Mouse (Mus musculus) heart, postnatal 25 days (tissue): ENCODE data around the gene Gm10799. TPM values are rescaled to one million over a fixed set of nuclear protein-coding genes. Genes with fewer than 3 reads are reported as not detected.

ENCODE experiments used
- DNase-seq: peaks from one replicate; pipeline ENCODE4 v3.0.0; 2022; ENCODE audit warnings: low spot score
- intact Hi-C: fragments of 180-260 bp; cut with DNase I; formaldehyde crosslinking; loops from one replicate; pipeline ENCODE4 v1.15.1; 2025
- total RNA-seq, 2 experiments: library from RNA; stranded (reverse); gene quantifications; 2 replicates each; pipeline ENCODE4 v1.2.3; 2021

The Gm10799 gene
- total RNA-seq, 2 experiments from 2014 or later, result not detected

DNA sequence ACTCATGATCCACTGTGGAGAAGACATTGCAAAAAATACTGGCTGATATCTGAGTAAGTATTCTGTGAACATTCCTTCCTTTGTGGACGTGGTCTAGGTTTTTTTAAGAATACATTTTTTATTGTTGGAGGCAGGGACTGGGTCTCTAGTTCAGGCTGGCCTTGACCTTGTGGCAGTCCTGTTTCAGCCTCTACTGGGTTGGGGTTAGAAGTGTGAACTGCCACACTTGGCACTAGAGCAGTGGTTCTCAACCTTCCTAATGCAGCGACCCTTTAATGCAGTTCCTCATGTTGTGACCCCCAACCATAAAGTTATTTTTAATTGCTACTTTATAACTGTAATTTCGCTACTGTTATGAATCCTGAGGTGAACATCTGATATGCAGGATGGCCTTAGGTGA lies 38.0 kb downstream of the Gm10799 start:
- intact Hi-C loops, result loop anchor here (10.0 kb wide), 2 partner anchors 64 to 464 kb away; partner anchors contain the start of genes Cd59a and Hipk3
- DNase-seq, result no peak

DNA sequence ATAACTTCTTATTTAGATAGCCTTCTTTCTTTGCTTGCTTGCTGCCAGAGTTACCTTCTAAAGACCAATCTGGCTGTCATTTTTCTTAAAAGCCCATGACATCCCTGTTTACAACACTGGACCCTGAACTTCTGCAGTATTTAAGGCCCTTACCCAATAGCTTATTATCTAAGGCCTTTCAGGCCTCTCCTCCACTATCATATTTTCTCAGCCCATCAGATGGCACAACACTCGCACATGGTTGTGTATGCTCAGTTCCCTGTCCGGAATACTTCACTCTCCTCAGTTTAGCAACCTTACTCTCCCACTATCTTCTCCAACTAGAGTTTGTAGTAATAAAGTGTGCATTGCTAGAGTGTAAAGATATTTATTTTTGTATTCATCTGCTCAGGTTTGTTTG lies 39.3 kb downstream of the Gm10799 start:
- intact Hi-C loops, result no loop called here
- DNase-seq, result no peak

DNA sequence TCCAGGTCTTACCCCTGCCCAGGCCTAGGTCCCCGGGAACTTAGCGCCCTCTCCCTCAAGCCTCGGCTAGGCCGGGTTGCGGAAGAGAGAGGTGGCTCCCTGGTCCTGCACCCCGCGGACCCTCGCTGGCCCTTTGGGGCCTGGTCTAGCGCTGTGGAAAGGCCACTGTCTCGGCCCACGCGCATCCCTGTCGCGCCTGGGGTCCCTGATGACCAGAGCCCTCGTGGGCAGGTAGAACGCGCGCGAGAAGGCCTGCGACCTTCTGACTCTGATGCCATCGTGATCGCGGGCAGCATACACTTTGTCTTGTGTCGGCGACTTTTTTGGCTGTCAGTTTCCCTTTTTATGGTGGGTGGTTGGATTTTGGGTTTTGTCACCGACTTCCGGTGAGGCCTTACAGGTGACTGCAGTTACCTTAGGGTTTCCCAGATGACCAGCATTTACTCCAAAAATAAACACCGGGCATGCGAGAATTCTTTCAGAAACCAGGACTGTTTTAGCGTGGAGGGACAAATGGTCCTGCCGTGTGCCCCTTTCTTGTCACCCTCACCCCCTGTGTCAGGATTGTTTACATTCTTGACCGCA lies 40.1 kb downstream of the Gm10799 start, which contains the start of gene 4931422A03Rik:
Gene 4931422A03Rik (minus strand): TSS at position 223 of the 585 bp plus-strand sequence.
- intact Hi-C loops, result no loop called here

DNA sequence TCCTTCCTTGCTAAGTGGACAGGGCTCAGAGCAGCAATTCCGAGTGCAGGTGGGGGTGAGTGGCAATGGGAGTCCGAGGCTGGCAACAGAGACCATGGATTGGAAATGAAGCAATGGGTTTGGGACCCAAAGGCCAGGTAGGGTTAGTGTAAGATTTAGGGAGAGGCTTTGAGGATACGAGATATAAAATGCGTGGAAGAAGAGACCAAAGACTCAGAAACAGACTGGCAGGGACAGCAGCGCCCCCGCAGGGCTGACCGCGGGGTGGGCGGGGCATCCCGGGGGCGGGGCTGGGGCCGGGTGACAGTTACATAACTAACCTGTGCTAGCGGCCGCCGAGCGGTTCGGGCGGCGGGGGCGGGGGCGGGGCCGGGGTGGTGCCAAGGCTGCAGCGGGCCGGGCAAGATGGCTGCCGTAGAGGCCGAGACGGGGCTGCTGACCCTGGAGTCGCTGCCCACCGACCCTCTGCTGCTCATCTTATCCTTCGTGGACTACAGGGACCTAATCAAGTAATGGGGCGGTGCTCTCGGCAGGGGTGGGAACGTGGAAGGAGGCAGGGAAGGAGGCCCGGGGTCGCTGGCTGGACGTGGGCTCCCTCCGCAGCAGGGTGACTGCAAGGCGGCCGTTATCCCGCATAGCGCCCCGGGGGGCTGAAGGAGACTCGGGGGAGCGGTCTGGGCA lies 40.8 kb downstream of the Gm10799 start, which contains the start of gene Fbxo3:
Gene Fbxo3 (plus strand): TSS at position 264 of the 681 bp plus-strand sequence.
- peak; percentile 75 for DNase-seq
- intact Hi-C loops, result no loop called here

More for the DNA sequence above, 40.1 kb downstream of the Gm10799 start, which contains the start of gene 4931422A03Rik:
- no peak for DNase-seq

DNA sequence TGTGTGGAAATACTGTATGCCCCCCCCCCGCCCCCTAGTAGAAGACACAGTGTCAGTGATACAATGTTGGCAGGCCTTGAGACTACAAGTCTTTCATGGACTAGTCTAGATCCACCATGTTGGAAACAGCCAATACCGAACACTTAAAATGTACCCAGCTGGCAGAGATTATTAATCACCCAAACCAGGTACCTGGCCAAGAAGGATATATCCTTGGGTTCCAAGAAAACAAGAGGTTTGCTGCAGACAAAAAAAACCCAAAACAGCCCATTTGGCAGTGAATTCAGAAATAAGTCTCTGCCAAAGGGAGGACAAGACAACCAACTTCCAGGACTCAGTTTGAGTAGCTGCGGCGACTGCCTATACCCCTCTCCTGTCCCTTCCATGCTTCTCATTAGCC lies 43.7 kb downstream of the Gm10799 start:
- intact Hi-C loops, result no loop called here
- DNase-seq, result no peak

DNA sequence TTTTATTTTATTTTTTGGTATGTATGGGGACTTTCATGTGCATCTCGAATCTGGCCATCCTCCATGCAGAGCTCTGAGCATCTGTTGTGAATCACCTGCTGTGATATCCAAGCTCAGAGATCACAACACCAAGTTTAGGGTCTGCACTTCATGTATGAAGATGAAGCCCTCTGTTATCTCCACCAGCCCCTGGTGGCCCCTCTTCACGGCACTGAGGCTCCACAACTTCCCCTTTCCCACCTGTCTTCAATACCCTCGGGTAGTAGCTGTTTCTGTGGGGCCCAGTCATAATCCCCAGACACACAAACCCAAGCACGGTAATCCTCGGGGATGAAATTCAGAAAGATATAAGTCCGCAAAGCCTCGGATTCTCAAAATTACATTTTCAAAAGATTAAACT lies 45.3 kb downstream of the Gm10799 start:
- DNase-seq, result no peak
- intact Hi-C loops, result no loop called here

Other genes with a start within 250 kb of the Gm10799 start
- 10 to 100 TPM; 19.3 to 19.8 TPM for gene Lmo2, start 110.6 kb downstream of the Gm10799 start, total RNA-seq
- gene Fbxo3, start 40.8 kb downstream of the Gm10799 start, total RNA-seq, result 10 to 100 TPM; 51.9 to 58.3 TPM
- not detected for gene 4931422A03Rik, start 40.2 kb downstream of the Gm10799 start, total RNA-seq
- gene Gm10912, start 2.7 kb downstream of the Gm10799 start, total RNA-seq, result under 1 TPM in 1 of 2 experiments, not detected in 1; 0.25 TPM
- gene Cd59b, start 1.3 kb upstream of the Gm10799 start, total RNA-seq, result 1 to 10 TPM; 1.4 to 3.4 TPM
- gene Cd59a, start 27.3 kb upstream of the Gm10799 start, total RNA-seq, result 10 to 100 TPM; 48.8 to 49.2 TPM
- gene A930018P22Rik, start 54.2 kb upstream of the Gm10799 start, total RNA-seq, result under 1 TPM; 0.42 to 0.56 TPM